Mouse (Mus musculus) CH12.LX (cell line): ENCODE measurements at regions not wholly inside any gene's neighbourhood (a gene's known extent, or its start where the extent isn't known, plus 50 kb on each side); places are given as distances from the start of the nearest gene placed in this dataset.

Source experiments
- DNase-seq: peaks from one replicate; pipeline ENCODE4 v3.0.0-alpha.2; 2013; ENCODE audit errors: extremely low read depth
- H3K27ac ChIP-seq: 2 replicates; pipeline ENCODE4 v1.5.1; 2012; ENCODE audit warnings: low read depth, mild to moderate bottlenecking, control low read depth, moderate library complexity; ENCODE audit not compliant: insufficient read depth
- H3K27me3 ChIP-seq: replicated peaks from 2 replicates; pipeline ENCODE3; 2012; ENCODE audit warnings: inconsistent platforms
- H3K36me3 ChIP-seq, 2 experiments: replicated peaks in 1 of 2; 2 replicates each; pipeline versions ENCODE3 to v1.6.1; 2012; ENCODE audit warnings: inconsistent platforms in 1 of 2, low read length in 1 of 2, mild to moderate bottlenecking in 1 of 2, mixed read lengths in 1 of 2, moderate library complexity in 1 of 2; ENCODE audit not compliant: control insufficient read depth in 1 of 2, insufficient read depth in 1 of 2
- H3K4me1 ChIP-seq, 2 experiments: 2 replicates each; pipeline ENCODE4 v1.6.1; 2012; ENCODE audit warnings: inconsistent platforms in 1 of 2, moderate library complexity in 1 of 2; ENCODE audit not compliant: insufficient read depth in 2 of 2, control insufficient read depth in 1 of 2
- H3K4me2 ChIP-seq: 2 replicates; pipeline ENCODE4 v1.6.1; 2012; ENCODE audit warnings: low read depth, mild to moderate bottlenecking, control low read depth; ENCODE audit not compliant: poor library complexity, insufficient read depth, severe bottlenecking
- H3K4me3 ChIP-seq, 3 experiments: fragments of 150-350 bp in 1 of 3; sonication (generic) in 1 of 3; replicated peaks in 1 of 3; 2 replicates each; pipeline versions ENCODE3 to v1.5.1; 2011 to 2012; ENCODE audit warnings: low read depth in 2 of 3, low read length in 2 of 3, mild to moderate bottlenecking in 2 of 3, moderate library complexity in 2 of 3, control low read depth in 1 of 3, improper control_type of control experiment in 1 of 3, inconsistent platforms in 1 of 3, mixed read lengths in 1 of 3; ENCODE audit not compliant: poor library complexity in 1 of 3
- H3K79me2 ChIP-seq: replicated peaks from 2 replicates; pipeline ENCODE4 v1.6.1; 2012; ENCODE audit warnings: mild to moderate bottlenecking, moderate library complexity; ENCODE audit not compliant: control insufficient read depth, poor library complexity, insufficient read depth, severe bottlenecking; ENCODE audit errors: extremely low read depth
- H3K9ac ChIP-seq: 2 replicates; pipeline ENCODE4 v1.6.1; 2012; ENCODE audit warnings: low read depth, mild to moderate bottlenecking, control low read depth, moderate library complexity; ENCODE audit not compliant: insufficient read depth
- H3K9me3 ChIP-seq: replicated peaks from 2 replicates; pipeline ENCODE3; 2012; ENCODE audit warnings: low read length, inconsistent platforms, mixed read lengths
- BHLHE40 ChIP-seq: IDR thresholded peaks from 2 replicates; pipeline ENCODE4 v1.6.1; 2011; ENCODE audit warnings: mild to moderate bottlenecking, low read depth, low read length, improper control_type of control experiment
- CHD2 ChIP-seq: IDR thresholded peaks from 2 replicates; pipeline ENCODE4 v1.6.1; 2011; ENCODE audit warnings: low read length, improper control_type of control experiment
- CTCF ChIP-seq, 2 experiments: IDR thresholded peaks in 1 of 2; conservative IDR thresholded peaks in 1 of 2; 2 replicates each; pipeline ENCODE4 v1.5.1; 2011 to 2012; ENCODE audit warnings: low read depth in 2 of 2, low read length in 2 of 2, improper control_type of control experiment in 1 of 2, inconsistent platforms in 1 of 2, mild to moderate bottlenecking in 1 of 2, moderate library complexity in 1 of 2
- EP300 ChIP-seq: IDR thresholded peaks from 2 replicates; pipeline ENCODE4 v1.6.1; 2011; ENCODE audit warnings: low read length, improper control_type of control experiment
- JUND ChIP-seq: conservative IDR thresholded peaks from 2 replicates; pipeline ENCODE4 v1.6.1; 2011; ENCODE audit warnings: low read depth, low read length, improper control_type of control experiment
- MAFK ChIP-seq: IDR thresholded peaks from 2 replicates; pipeline ENCODE4 v1.6.1; 2011; ENCODE audit warnings: low read length, improper control_type of control experiment; ENCODE audit not compliant: insufficient replicate concordance
- MXI1 ChIP-seq: IDR thresholded peaks from 2 replicates; pipeline ENCODE4 v1.6.1; 2011; ENCODE audit warnings: mild to moderate bottlenecking, low read depth, low read length, improper control_type of control experiment
- MYC ChIP-seq: IDR thresholded peaks from 2 replicates; pipeline ENCODE4 v1.6.1; 2011; ENCODE audit warnings: low read depth, mild to moderate bottlenecking, improper control_type of control experiment, low read length
- NELFE ChIP-seq: IDR thresholded peaks from 2 replicates; pipeline ENCODE4 v1.6.1; 2011; ENCODE audit warnings: low read depth, low read length, improper control_type of control experiment
- POLR2A ChIP-seq: IDR thresholded peaks from 2 replicates; pipeline ENCODE4 v1.6.1; 2011; ENCODE audit warnings: low read depth, mild to moderate bottlenecking, improper control_type of control experiment, low read length
- TBP ChIP-seq: conservative IDR thresholded peaks from 2 replicates; pipeline ENCODE4 v1.6.1; 2011; ENCODE audit warnings: low read depth, low read length, improper control_type of control experiment
- TCF12 ChIP-seq: IDR thresholded peaks from 2 replicates; pipeline ENCODE4 v1.6.1; 2014; ENCODE audit warnings: low read depth, mild to moderate bottlenecking, inconsistent platforms, low read length, improper control_type of control experiment
- UBTF ChIP-seq: IDR thresholded peaks from 2 replicates; pipeline ENCODE4 v1.6.1; 2012; ENCODE audit warnings: low read depth, mild to moderate bottlenecking, inconsistent platforms, low read length, improper control_type of control experiment, moderate library complexity
- USF1 ChIP-seq: IDR thresholded peaks from 2 replicates; pipeline ENCODE4 v1.6.1; 2014; ENCODE audit warnings: low read depth, mild to moderate bottlenecking, inconsistent platforms, low read length, improper control_type of control experiment
- ZC3H11A ChIP-seq: IDR thresholded peaks from 2 replicates; pipeline ENCODE4 v1.6.1; 2012; ENCODE audit warnings: low read depth, mild to moderate bottlenecking, inconsistent platforms, low read length, improper control_type of control experiment
- ZMIZ1 ChIP-seq: IDR thresholded peaks from 2 replicates; pipeline ENCODE4 v1.6.1; 2012; ENCODE audit warnings: low read depth, mild to moderate bottlenecking, inconsistent platforms, low read length, improper control_type of control experiment
- ZNF384 ChIP-seq: IDR thresholded peaks from 2 replicates; pipeline ENCODE4 v1.6.1; 2012; ENCODE audit warnings: low read depth, low read length, improper control_type of control experiment, inconsistent platforms
- dilution Hi-C: fragments of 300-500 bp; cut with MboI; formaldehyde crosslinking; loops from 2 replicates; pipeline ENCODE4 v1.14.3; 2020; ENCODE audit warnings: low sequenced_read_pairs; ENCODE audit not compliant: extremely low pct_unique_long_range_greater_than_20kb, extremely low pct_ligation_motif_present
- in situ Hi-C: fragments of 300-500 bp; cut with MboI; formaldehyde crosslinking; loops from 3 replicates; pipeline ENCODE4 v1.14.3; 2019; ENCODE audit warnings: low sequenced_read_pairs, low pct_ligation_motif_present, low pct_unique_long_range_greater_than_20kb, mixed read lengths

DNA sequence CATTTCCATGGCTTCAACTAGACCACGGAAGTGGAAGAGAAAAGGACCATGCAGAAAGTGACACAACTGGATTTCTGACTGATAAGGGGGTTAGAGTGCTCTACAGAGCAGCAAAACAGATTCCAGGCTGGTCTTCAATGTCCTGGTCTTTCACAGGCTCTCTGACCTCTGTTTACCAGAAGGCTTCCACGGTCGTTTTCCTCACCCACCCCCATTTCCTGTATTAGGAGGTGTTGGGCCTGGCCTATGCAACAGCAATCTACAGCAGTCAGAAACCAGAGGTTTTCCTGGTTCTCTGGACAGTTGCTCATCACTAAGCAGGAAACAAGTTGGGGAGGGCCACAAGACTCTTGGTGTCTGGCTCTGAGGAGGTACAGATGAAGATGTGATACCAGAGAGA, 148.1 kb upstream of the Cited2 start:
- H3K4me1 ChIP-seq = peaks cover 13 to 40% of the 10 kb centered on the region in 2 experiments
- no peak overlapping the region for H3K4me2 ChIP-seq
- in situ Hi-C loops = no loop called here
- no peak overlapping the region for H3K9ac ChIP-seq
- H3K27ac ChIP-seq = no peak overlapping the region
- H3K36me3 ChIP-seq = no peaks in the 10 kb centered on the region
- H3K79me2 ChIP-seq = no peaks in the 10 kb centered on the region
- H3K9me3 ChIP-seq = no peaks in the 10 kb centered on the region
- TF ChIP-seq MXI1 (no peak), USF1 (no peak), MYC (no peak)
- dilution Hi-C loops = no loop called here
- no peaks in the 10 kb centered on the region for H3K27me3 ChIP-seq
- H3K4me3 ChIP-seq = no peak overlapping the region
- DNase-seq = no peak

DNA sequence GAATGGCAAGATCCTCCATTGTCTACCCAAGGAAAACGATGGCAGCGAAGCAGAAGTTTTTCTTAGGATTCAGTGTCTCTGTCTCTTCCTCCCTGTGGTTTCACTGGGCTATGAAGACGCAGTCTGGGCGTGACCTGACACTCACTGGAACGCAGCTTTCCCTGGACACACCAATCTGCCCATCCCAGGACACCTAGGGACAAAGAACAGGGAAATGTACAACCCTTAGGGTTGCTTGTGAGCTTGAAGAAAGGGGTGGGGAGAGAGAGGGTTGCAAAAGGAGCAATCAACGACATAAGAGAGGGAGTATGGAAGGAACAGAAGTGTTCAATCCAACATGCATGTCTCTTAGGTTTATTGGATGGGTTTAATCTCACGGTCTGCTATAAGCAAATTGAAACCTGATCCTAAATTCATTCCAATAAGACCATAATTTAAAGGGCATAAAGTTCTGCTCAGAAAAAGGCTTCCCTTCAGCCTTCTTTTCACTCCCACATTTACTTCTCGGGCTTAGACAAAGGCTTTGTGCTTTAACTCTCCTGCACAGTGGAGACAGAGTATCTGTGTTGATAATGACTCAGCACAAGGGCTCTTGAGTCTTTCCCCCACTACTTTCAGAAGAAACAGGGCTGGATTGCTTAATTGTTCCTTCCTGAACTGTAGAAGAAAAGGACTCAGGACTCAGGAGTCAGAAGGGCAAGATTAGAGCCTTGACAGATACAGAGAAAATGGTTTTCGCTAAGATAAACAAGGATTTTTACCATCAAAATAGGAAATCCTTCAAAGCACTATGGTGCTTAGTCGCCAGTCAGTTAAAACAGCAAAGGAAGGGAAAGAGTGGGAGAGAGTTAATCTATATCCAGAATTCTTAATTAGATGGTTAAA, 147.3 kb upstream of the Cited2 start:
- Histone ChIP-seq H3K4me2 (no peak overlapping the region), H3K27ac (no peak overlapping the region), H3K4me1 (peaks cover 13 to 34% of the 10 kb centered on the region in 2 experiments), H3K9ac (no peak overlapping the region), H3K4me3 (no peak overlapping the region), H3K36me3 (no peaks in the 10 kb centered on the region), H3K79me2 (no peaks in the 10 kb centered on the region), H3K27me3 (no peaks in the 10 kb centered on the region), H3K9me3 (no peaks in the 10 kb centered on the region)
- TF ChIP-seq EP300 (no peak), POLR2A (no peak), NELFE (no peak), MAFK (peak; percentile 47; the same call in 1 of the 2 replicates), BHLHE40 (no peak), TBP (no peak)
- dilution Hi-C loops = no loop called here
- DNase-seq = no peak
- in situ Hi-C loops = no loop called here

DNA sequence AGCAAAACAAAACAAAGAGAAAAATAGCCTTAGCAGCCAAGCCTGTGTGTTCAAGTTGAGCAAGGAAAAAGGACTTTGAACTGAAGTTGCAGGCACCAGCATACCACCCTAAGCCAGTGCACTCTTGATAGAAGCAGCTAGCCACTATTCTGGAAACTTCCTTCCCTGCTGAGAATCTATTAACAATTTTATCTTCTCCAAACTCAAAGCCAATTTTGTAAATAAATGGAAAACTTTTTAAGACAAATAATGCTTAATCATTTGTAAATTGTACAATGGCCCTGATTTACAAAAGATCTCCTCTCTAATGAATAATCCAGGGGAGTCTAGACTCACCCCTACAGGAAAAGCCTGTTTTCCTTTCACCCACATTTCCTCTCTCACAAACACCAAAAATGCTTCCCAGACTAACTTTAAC, 146.7 kb upstream of the Cited2 start:
- H3K4me2 ChIP-seq = no peak overlapping the region
- no peak overlapping the region for H3K4me3 ChIP-seq
- no peaks in the 10 kb centered on the region for H3K27me3 ChIP-seq
- H3K9ac ChIP-seq = no peak overlapping the region
- no peak for DNase-seq
- no peaks in the 10 kb centered on the region for H3K36me3 ChIP-seq
- dilution Hi-C loops (no loop called here), in situ Hi-C loops (no loop called here)
- TF ChIP-seq ZMIZ1 (no peak), MAFK (no peak), MYC (no peak), NELFE (no peak), CHD2 (no peak), CTCF (conservative IDR thresholded peaks at IDR 0.05 in 1 of 2, IDR thresholded peaks at IDR 0.05 in 1 of 2; ENCODE audit: low read depth in 2 of 2, low read length in 2 of 2) (no peak), MXI1 (no peak), TCF12 (no peak), UBTF (no peak), JUND (no peak), ZNF384 (no peak), ZC3H11A (no peak)
- H3K79me2 ChIP-seq = no peaks in the 10 kb centered on the region
- H3K9me3 ChIP-seq = no peaks in the 10 kb centered on the region
- H3K27ac ChIP-seq = no peak overlapping the region
- peaks cover 13 to 34% of the 10 kb centered on the region in 2 experiments for H3K4me1 ChIP-seq
